Mouse (Mus musculus) G1E (cell line): ENCODE measurements at regions not wholly inside any gene's neighbourhood (a gene's known extent, or its start where the extent isn't known, plus 50 kb on each side); places are given as distances from the start of the nearest gene placed in this dataset.

Experiments
- CTCF ChIP-seq: IDR thresholded peaks from 2 replicates; pipeline ENCODE4 v1.5.1; 2012; ENCODE audit warnings: low read depth, low read length, inconsistent platforms, mixed read lengths
- TAL1 ChIP-seq: conservative IDR thresholded peaks from 2 replicates; pipeline ENCODE4 v1.6.1; 2012; ENCODE audit warnings: low read depth, low read length, inconsistent platforms, mixed read lengths

- TF ChIP-seq CTCF (no peak), TAL1 (no peak)
Measured at GRCm38 (mm10) chr9:25809562-25809961, 328.2 kb downstream of the Eepd1 start.
